Mouse (Mus musculus): ENCODE data around the gene D17H6S53E. TPM values are rescaled to one million over a fixed set of nuclear protein-coding genes. Genes with fewer than 3 reads are reported as not detected.

D17H6S53E gene
- 5.3 and 7.2 TPM in 2 replicates for polyA plus RNA-seq (2016; fragmentation: Nextera tagmentation; extraction: Ambion mirVana)

- no peaks in the 10 kb centered on the region for H3K27me3 ChIP-seq
- 0% methylated on average over 35 of the region's 36 CpGs for WGBS
- H3K4me1 ChIP-seq: peaks cover 31% of the 10 kb centered on the region
- peak; percentile 21; the same call in 1 of the 2 replicates for ATAC-seq (ENCODE audit: low FRiP score)
- H3K4me2 ChIP-seq: peak within 1 kb of the TSS; percentile 76
- H3K9me3 ChIP-seq: no peaks in the 10 kb centered on the region
- H3K4me3 ChIP-seq (replicated peaks): peak within 1 kb of the TSS; percentile 58
- peak within 1 kb of the TSS; percentile 77 for H3K9ac ChIP-seq
- H3K36me3 ChIP-seq (replicated peaks): peaks cover 23% of the 10 kb centered on the region
- peak within 1 kb of the TSS; percentile 68 for H3K27ac ChIP-seq
Measured at GRCm38 (mm10) chr17:35126206-35126611, at the start of gene D17H6S53E. Gene D17H6S53E, plus strand, starts transcription at chr17:35126373.

- 23% methylated on average over 10 of the region's 10 CpGs for WGBS
- H3K4me2 ChIP-seq: peak within 1 kb of the TSS; percentile 39
- H3K9ac ChIP-seq: peak within 1 kb of the TSS; percentile 22; the same call in 1 of the 2 replicates
- H3K27ac ChIP-seq: no peak within 1 kb of the TSS
- ATAC-seq (ENCODE audit: low FRiP score): no peak
- no peaks in the 10 kb centered on the region for H3K9me3 ChIP-seq
- no peaks in the 10 kb centered on the region for H3K36me3 ChIP-seq (replicated peaks)
- peak within 1 kb of the TSS; percentile 14; the same call in 1 of the 2 replicates for H3K4me3 ChIP-seq (replicated peaks)
- H3K4me1 ChIP-seq: peaks cover 21% of the 10 kb centered on the region
- H3K27me3 ChIP-seq: peaks cover 33% of the 10 kb centered on the region; the same call in 1 of the 2 replicates
Measured at GRCm38 (mm10) chr17:35076507-35077176, 49.5 kb upstream of the D17H6S53E start, which contains the start of gene Ly6g6e. Gene Ly6g6e, plus strand, starts transcription at chr17:35076902.

GRCm38 (mm10) chr17:35077285-35077684, 48.9 kb upstream of the D17H6S53E start:
- Histone ChIP-seq H3K4me3 (replicated peaks) (no peak overlapping the region), H3K27ac (no peak overlapping the region), H3K9ac (peak overlapping the region; percentile 22; the same call in 1 of the 2 replicates), H3K27me3 (peaks cover 33% of the 10 kb centered on the region; the same call in 1 of the 2 replicates), H3K4me2 (peak overlapping the region; percentile 39), H3K4me1 (peaks cover 21% of the 10 kb centered on the region), H3K36me3 (replicated peaks) (no peaks in the 10 kb centered on the region), H3K9me3 (no peaks in the 10 kb centered on the region)
- WGBS: 41% methylated on average over 2 of the region's 2 CpGs
- no peak for ATAC-seq (ENCODE audit: low FRiP score)

GRCm38 (mm10) chr17:35077786-35078233, 48.4 kb upstream of the D17H6S53E start, which contains the start of gene Ly6g6d:
Gene Ly6g6d, minus strand, starts transcription at chr17:35078065.
- 11% methylated on average over 14 of the region's 14 CpGs for WGBS
- peak within 1 kb of the TSS; percentile 22; the same call in 1 of the 2 replicates for H3K9ac ChIP-seq
- H3K4me1 ChIP-seq: peaks cover 21% of the 10 kb centered on the region
- H3K27me3 ChIP-seq: peaks cover 35% of the 10 kb centered on the region; the same call in 1 of the 2 replicates
- peak within 1 kb of the TSS; percentile 14; the same call in 1 of the 2 replicates for H3K4me3 ChIP-seq (replicated peaks)
- H3K4me2 ChIP-seq: peak within 1 kb of the TSS; percentile 39
- no peak for ATAC-seq (ENCODE audit: low FRiP score)
- no peak within 1 kb of the TSS for H3K27ac ChIP-seq
- H3K36me3 ChIP-seq (replicated peaks): no peaks in the 10 kb centered on the region
- H3K9me3 ChIP-seq: no peaks in the 10 kb centered on the region

- peaks cover 21% of the 10 kb centered on the region for H3K4me1 ChIP-seq
- no peaks in the 10 kb centered on the region for H3K9me3 ChIP-seq
- no peak overlapping the region for H3K9ac ChIP-seq
- no peak overlapping the region for H3K4me3 ChIP-seq (replicated peaks)
- peaks cover 33% of the 10 kb centered on the region; the same call in 1 of the 2 replicates for H3K27me3 ChIP-seq
- no peak for ATAC-seq (ENCODE audit: low FRiP score)
- H3K36me3 ChIP-seq (replicated peaks): no peaks in the 10 kb centered on the region
- no peak overlapping the region for H3K4me2 ChIP-seq
- H3K27ac ChIP-seq: no peak overlapping the region
- 70% methylated on average over 9 of the region's 9 CpGs for WGBS
Measured at GRCm38 (mm10) chr17:35079778-35080177, 46.4 kb upstream of the D17H6S53E start.

- H3K9ac ChIP-seq: no peak overlapping the region
- no peak for ATAC-seq (ENCODE audit: low FRiP score)
Measured at GRCm38 (mm10) chr17:35080248-35080647, 45.9 kb upstream of the D17H6S53E start.

GRCm38 (mm10) chr17:35080710-35081109, 45.5 kb upstream of the D17H6S53E start:
- 75% methylated on average over 4 of the region's 4 CpGs for whole genome bisulfite sequencing

More at GRCm38 (mm10) chr17:35080248-35080647, 45.9 kb upstream of the D17H6S53E start:
- Histone ChIP-seq H3K4me2 (no peak overlapping the region), H3K4me1 (peaks cover 21% of the 10 kb centered on the region), H3K27ac (no peak overlapping the region), H3K4me3 (replicated peaks) (no peak overlapping the region), H3K9me3 (no peaks in the 10 kb centered on the region), H3K36me3 (replicated peaks) (no peaks in the 10 kb centered on the region), H3K27me3 (peaks cover 34% of the 10 kb centered on the region; the same call in 1 of the 2 replicates)
- 69% methylated on average over 6 of the region's 6 CpGs for WGBS

GRCm38 (mm10) chr17:35082841-35083576, 43.2 kb upstream of the D17H6S53E start:
- 85% methylated on average over 16 of the region's 16 CpGs for WGBS
- peaks cover 2% of the 10 kb centered on the region; the same call in 1 of the 2 replicates for H3K4me1 ChIP-seq
- H3K4me2 ChIP-seq: no peak overlapping the region

More at GRCm38 (mm10) chr17:35080710-35081109, 45.5 kb upstream of the D17H6S53E start:
- no peak overlapping the region for H3K4me2 ChIP-seq
- H3K27me3 ChIP-seq: peaks cover 35% of the 10 kb centered on the region; the same call in 1 of the 2 replicates
- ATAC-seq (ENCODE audit: low FRiP score): no peak
- H3K36me3 ChIP-seq (replicated peaks): no peaks in the 10 kb centered on the region
- no peak overlapping the region for H3K27ac ChIP-seq
- H3K4me3 ChIP-seq (replicated peaks): no peak overlapping the region
- no peak overlapping the region for H3K9ac ChIP-seq
- peaks cover 21% of the 10 kb centered on the region for H3K4me1 ChIP-seq
- H3K9me3 ChIP-seq: no peaks in the 10 kb centered on the region

GRCm38 (mm10) chr17:35083929-35084497, 42.2 kb upstream of the D17H6S53E start:
- Histone ChIP-seq H3K36me3 (replicated peaks) (no peaks in the 10 kb centered on the region), H3K27me3 (peaks cover 13% of the 10 kb centered on the region; the same call in 1 of the 2 replicates), H3K4me2 (no peak overlapping the region), H3K9ac (no peak overlapping the region), H3K27ac (no peak overlapping the region), H3K9me3 (no peaks in the 10 kb centered on the region), H3K4me3 (replicated peaks) (no peak overlapping the region), H3K4me1 (no peaks in the 10 kb centered on the region)
- WGBS: 90% methylated on average over 3 of the region's 3 CpGs
- ATAC-seq (ENCODE audit: low FRiP score): no peak

More at GRCm38 (mm10) chr17:35082841-35083576, 43.2 kb upstream of the D17H6S53E start:
- Histone ChIP-seq H3K4me3 (replicated peaks) (no peak overlapping the region), H3K9me3 (no peaks in the 10 kb centered on the region), H3K36me3 (replicated peaks) (no peaks in the 10 kb centered on the region), H3K27me3 (peaks cover 20% of the 10 kb centered on the region; the same call in 1 of the 2 replicates), H3K27ac (no peak overlapping the region), H3K9ac (no peak overlapping the region)
- no peak for ATAC-seq (ENCODE audit: low FRiP score)

GRCm38 (mm10) chr17:35085208-35085865, 40.8 kb upstream of the D17H6S53E start, which contains the start of gene Ly6g6f:
Gene Ly6g6f, minus strand, starts transcription at chr17:35085610.
- WGBS: 87% methylated on average over 7 of the region's 7 CpGs
- Histone ChIP-seq H3K27ac (no peak within 1 kb of the TSS), H3K9me3 (no peaks in the 10 kb centered on the region), H3K4me2 (no peak within 1 kb of the TSS), H3K36me3 (replicated peaks) (no peaks in the 10 kb centered on the region), H3K27me3 (peaks cover 9% of the 10 kb centered on the region; the same call in 1 of the 2 replicates), H3K9ac (no peak within 1 kb of the TSS), H3K4me1 (peaks cover 7% of the 10 kb centered on the region), H3K4me3 (replicated peaks) (no peak within 1 kb of the TSS)
- no peak for ATAC-seq (ENCODE audit: low FRiP score)

- 50% methylated on average over 2 of the region's 2 CpGs for WGBS
- H3K9me3 ChIP-seq: no peaks in the 10 kb centered on the region
- ATAC-seq (ENCODE audit: low FRiP score): no peak
Measured at GRCm38 (mm10) chr17:35088151-35088550, 38.0 kb upstream of the D17H6S53E start.

More at GRCm38 (mm10) chr17:35088151-35088550, 38.0 kb upstream of the D17H6S53E start:
- Histone ChIP-seq H3K36me3 (replicated peaks) (peaks cover 17% of the 10 kb centered on the region), H3K4me3 (replicated peaks) (no peak overlapping the region), H3K9ac (no peak overlapping the region), H3K4me2 (no peak overlapping the region), H3K27ac (no peak overlapping the region), H3K27me3 (peaks cover 4% of the 10 kb centered on the region; the same call in 1 of the 2 replicates), H3K4me1 (peaks cover 13% of the 10 kb centered on the region)
